Mouse (Mus musculus): ENCODE measurements around the gene Enc1. TPM values are rescaled to one million over a fixed set of nuclear protein-coding genes. Genes with fewer than 3 reads are reported as not detected.

The Enc1 gene
- 5.9 and 6.1 TPM in 2 replicates for total RNA-seq (2021)
- long read RNA-seq, partial matches to known transcripts: 0 of 1 reads
- long read RNA-seq, other reads (novel, unspliced or antisense): 1 of 1 reads

DNA sequence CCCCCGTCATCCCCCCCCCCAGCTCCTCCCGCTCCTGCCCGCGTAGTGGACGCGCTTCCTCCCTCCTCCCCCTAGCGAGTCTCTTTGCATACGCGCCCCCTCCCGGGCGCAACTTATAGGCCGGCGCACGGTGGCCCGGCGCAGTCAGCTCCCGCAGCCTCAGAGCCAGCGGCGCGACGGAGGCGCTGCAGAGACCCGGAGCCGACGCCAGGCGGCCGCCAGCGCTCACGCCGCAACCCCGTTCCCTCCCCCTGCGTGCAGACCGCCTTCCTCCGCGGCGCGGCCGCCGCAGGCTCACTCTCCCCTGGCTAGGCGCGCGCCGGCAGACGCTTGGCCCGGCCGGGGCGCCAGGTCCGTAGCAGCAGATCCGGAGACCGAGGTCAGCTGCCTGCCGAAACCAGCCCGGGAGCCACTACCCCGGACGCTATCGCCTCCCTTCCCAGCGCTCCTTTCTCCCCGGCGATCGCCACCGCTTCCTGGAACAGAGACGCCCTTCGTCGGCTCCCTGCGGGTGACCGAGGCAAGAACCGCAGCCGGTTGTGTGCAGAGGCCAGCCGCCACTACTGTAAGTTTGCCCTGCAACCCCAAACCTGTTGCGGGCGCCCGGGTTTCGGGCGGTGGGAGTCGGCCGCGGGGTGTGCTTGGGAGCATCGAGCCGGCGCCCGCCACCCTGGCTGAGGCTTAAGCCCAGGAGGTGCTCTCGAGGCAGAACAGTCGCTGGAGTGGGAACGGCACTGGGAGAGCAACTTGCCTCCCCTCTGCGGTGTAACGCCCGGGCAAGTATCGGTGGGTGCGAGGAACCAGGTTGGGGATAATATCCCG, at the start of gene Enc1:
Gene Enc1, plus strand, starts transcription at position 141 of the 822 bp plus-strand sequence.
- peak; percentile 89 for DNase-seq

DNA sequence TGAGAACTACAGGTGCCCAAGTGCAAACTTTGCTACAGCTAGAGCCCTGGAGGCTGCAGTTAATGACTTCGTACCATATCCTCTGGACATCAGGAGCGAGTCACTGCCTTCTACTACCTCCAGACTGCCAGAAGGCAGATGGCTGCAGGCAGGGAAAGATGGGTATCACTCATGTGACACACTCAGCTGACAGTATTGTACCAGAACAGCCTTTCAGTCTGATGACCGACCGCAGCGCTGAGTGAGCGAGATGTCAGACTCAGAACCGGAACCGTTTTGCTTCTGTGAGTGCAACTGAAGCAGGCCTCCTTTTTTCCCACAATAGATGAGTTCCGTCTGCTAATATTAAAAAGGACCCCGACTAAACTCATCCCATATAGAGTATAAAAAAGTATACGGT, 48.3 kb upstream of the Enc1 start:
- no peak for DNase-seq

DNA sequence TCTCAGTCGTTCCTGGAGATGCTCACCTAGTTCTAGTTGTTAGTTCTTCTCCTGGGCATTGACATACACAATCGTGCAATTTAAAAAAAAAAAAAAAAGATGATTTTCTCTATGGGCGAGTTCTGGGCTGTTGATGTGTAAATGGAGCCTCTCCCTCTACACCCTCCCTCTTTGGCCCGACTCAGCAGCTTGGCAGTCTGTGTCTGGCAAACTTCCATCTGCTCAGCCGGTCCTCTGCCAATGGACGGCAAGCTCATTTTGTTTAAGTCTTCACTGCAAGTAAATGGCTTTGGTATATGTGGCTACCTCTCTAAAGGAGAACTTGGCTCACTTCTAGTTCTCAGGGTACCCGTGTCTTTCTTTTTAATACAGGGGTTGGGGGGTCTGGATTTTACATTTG, 47.5 kb upstream of the Enc1 start:
- peak; percentile 64 for DNase-seq

DNA sequence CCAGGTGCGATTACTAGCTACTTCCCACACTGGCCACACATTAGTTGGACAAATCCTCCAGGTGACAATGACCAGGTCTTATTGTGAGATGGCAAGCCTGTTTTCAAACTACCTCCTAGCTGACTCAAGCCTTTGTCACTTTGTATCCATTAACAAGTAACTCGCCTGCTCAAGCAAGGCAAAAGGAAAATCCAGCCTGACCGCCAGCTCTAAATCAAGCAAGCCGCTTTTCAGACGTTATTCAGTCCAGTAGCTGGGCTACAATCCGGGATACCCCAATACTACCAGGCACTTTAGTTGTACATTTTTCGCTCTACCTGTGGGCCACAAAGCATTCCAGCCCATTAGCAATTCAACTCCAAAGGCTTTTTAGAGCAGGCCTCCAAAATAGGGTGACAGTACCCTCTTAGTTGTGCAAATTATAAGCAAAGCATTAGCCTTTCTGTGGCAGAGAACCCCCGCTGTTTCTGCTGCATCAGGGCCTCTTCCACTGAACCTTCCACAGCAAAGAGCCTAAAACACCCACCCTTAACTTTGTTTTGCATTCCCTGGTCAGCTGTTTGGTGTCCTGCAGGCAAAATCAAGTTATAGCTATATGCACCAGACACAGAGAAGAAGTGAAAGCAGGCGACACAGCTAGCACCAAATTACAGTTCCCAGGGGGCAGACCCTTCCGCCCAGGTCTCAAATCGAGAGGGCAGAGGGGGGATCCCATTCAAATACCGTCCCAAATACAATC, 44.5 kb upstream of the Enc1 start:
- no peak for DNase-seq

DNA sequence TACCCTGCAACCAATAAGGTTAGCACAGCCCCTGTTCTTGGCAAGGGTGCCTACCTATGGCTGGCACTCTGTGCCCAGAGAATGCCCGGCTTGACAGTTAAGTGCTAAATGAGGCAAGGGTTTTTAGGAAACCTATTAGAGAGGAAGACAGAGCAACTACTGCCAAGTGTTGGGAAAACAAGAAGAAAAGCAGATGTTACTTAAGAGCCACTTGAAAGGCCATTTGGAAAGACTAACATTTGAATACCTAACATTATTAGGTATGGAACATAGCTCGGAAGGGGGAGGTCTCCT, 44.0 kb upstream of the Enc1 start:
- DNase-seq: no peak

DNA sequence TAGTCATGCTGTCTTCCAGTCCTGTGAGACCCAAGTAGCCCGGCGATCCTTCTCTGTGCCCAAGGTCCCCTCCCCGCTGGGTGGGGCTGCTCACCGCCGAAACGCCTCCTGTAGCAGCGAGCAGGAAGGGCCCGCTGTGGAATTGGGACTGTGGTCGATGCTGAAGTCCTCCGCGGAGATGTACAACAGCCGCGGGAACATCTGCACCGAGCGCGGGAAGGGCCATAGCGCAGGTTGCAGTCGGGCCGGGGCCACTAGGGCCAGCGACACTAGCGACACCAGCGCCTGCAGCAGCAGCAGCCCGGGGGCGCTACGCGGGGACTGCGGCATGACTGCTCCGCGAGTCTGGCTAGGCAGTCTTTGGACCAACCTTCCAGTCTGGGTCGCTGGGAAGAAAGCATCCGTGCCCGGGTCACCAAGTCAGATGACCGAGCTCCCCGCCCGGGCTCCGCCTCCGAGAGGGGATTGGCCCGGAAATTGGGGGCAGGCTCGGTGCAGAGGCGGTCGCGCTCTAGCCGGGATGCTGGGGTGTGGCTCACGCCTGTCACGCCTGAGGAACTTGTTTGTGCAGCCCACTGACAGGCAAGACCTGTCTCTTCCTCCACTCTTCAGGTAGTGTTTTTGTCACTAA, 42.9 kb upstream of the Enc1 start, which contains the start of gene Hexb:
Gene Hexb, minus strand, starts transcription at position 426 of the 631 bp plus-strand sequence.
- DNase-seq: peak; percentile 94

DNA sequence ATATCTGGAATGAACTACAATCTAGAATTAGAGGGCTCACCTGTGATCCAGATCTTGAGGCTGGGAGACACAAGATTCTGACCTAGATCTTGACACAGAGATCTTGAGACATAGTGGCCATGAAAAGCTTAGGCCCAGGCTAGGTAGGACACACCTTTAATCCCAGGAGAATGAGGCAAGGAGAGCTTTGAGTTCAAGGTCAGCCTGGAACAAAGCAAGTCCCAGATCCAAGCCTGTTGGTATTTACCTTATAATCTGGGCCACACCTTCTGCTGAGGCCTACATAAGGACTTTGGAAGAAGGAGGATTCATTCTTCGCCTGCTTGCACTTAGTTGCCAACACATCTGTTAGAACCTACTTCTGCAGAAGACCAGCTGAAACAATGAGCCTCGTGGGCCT, 41.8 kb upstream of the Enc1 start:
- DNase-seq: no peak

DNA sequence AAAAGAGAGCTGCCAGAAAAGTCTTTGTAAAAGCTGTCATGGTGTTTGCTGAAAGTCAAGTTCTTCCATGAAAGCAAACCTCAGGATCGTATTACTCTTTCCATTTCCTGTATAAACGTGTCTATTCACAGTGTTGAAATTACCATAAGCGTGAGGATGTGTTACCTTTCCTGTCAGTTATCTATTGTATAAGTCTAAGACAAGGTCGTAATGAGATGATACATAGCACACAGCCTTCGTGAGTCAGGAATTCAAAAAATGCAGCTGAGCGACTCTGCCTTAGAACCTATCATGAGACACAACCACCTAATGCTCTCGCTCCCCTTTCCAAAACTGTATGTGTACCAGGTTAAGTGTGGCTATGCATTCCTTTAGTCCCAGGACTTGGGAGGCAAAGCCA, 39.8 kb upstream of the Enc1 start:
- DNase-seq: no peak

DNA sequence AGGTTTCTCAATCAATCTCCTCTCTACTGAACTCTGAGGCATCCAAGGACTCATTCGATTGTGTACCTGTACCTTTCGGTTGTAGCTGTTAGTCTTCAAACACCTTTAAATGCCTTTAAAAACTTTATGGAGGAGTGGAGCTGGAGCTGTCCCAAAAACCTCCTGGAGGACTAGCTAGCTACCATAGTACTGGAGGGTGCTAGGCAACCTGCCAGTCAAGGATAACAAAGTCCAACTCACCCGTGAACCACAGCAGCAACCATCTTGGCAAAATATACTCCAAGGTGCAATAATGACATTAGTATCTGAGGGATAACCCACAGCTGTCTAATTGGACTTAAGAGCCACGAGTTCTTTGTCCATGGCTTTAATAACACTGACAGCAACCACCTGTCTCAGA, 39.0 kb upstream of the Enc1 start:
- no peak for DNase-seq

DNA sequence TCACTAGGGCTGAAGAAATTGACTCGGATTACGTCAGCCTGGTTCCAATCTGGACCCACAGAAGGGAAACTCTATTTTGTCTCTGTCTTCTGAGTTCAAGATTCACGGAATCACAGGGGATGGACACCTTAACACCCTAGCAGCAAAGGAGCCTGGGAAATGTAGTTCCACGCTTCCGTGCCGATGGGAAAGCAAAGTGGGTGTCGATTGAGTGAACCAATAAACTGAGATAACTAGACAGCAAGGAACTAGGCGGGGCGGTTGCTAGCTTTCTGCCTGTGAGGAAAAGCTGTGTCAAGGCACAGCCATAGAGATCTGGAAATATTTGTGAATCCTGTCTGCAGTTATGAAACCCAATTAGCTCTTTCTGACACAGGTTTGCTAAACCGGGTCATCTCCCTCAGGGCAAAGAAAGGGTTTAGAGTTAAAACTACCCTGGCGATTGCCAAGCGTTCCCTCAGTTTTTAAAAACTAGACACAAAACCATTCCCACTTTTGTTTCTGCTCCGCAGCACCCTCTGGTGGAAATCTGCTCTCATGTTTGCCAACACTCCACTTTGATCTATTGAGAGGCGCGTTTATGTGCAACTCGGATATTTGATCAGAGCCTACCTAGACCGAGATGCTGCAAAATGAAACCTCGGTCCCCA, 35.7 kb upstream of the Enc1 start:
- DNase-seq: peak; percentile 70

DNA sequence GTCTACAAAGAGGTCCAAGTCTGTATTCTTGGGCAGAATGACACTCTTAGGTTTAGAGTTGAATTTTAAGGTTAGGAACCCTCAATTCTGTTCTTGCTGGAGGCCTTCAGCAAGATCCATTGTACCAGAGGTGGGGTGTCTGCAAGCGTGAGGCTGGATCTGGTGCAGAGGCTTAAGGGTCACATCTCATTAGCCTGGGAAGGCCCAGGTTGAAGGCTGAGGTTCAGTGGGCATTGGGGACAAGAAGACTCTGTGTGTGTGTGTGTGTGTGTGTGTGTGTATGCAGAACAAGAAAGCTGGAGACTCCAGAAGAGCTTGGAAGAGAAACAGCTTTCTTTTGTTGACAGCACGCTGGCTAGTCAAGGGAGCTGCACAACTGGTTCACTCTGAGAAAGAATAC, 34.9 kb upstream of the Enc1 start:
- no peak for DNase-seq

DNA sequence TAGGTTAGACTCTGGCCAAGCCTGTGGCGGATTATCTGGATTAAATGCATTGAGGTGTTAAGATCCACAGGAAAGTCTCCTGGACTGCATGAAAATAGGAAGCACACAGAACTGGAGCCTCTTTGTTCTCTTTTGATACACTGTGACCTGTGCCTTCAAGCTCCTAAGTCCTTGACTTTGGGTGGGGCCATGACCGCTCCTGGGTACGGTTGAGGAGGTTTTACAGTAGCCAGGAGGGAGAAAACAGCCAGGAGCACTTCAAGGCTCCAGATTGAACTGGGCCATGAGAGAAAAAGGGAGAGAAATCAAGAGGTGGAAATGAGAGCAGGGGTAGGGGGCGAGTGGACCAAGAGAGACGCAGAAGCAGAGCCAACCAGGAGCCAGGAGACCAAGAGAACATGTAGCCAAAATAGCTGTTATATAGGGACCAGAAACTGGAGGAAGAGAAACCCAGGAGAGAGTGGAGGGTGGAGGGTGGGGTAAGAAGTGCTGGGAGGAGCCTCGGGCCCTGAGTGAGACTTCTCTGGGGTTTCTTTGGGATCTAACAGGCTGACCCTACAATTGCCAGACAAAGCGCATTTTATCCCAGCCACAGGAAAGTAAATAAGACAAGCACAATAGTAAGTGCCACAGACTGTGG, 33.3 kb upstream of the Enc1 start:
- no peak for DNase-seq

DNA sequence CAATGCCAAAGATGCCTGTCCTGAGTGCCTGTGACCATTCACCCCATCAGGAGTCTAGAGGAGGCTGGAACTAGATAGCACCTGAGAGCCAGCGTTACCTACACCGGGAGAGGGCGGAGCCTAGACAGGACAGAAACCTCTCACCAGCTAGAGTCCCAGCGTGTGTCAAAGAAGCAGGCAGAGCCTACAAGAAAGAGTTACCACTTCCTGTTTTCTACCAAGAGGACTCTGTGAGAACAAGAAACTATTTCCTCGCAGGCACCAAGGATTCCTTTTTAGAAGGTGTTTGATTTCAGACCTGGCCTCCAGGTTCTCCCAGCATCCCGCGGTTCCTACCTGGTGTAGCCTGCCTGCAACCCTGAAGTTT, 32.8 kb upstream of the Enc1 start:
- DNase-seq: no peak

DNA sequence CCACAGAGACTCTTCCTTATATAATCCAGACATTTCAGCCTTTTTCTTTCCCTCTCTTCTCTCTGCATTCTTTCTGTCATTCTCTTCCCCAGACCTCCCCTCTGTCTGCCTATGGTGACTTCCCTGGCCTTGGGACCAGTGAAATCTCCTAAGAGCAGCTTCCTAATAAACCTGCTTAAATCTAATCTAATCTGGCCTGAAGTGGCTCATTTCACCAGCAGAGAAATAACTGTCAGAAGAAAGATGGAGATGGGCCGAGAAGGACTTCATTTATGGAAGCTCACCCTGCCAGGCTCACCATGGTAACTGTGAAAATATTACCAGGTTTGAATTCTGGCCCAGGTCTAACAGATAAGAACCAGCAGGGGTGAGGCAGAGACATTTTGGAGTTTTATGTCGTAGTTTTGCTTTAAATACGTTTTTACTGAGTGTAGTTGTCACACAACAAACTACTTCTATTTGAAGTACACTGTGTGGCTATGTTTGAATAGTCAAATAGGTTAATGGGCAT, 32.4 kb upstream of the Enc1 start:
- no peak for DNase-seq

DNA sequence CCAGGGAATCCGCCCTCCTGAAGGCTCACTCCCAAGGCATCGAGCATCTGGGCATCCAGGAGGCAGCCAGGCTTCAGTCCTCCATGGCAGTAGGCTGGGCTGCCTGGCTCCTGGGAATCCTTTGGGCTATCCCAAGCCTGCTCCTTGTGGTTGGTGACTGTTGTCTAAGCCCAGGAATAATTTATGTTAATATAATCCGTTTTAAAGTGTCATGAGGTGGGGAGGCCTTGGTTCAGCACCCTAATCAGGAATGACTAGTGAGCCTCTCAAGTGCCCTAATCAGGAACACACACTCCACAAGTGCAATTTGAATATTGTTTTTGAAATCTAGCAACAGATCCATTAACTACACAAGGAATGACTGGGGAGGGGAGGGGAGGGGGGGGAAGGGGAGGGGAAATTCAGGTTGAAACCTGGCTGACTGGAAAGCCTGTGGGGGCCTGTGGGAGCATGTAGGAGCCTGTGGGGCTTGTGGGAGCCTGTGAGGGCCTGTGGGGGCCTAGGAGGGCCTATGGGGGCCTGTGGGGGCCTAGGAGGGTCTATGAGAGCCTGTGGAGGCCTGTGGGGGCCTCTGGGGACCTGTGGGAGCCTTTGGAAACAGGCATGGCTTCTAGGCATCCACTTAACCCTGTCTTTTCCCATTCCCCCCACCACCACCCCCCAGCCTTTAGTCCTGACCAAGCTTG, 26.2 kb upstream of the Enc1 start:
- DNase-seq: no peak

DNA sequence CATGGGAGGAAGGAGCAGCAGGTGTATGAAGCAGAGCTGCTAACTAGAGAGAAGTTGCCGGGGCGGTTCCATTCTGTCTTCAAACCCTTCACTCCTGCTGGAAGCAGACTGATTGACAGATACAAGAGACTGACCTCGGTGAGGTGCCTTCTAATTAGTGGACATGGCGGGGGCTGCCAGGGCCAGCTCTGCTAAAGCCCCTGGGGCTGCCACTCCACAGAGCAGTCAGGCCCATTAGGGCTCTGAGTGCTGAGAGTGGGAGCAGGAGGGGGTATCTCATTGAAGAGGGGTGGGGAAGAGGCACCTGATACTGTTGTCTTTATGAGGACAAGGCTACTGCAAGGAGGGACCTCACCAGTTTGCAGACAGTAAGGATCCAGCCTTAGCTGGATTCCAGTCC, 25.3 kb upstream of the Enc1 start:
- DNase-seq: no peak

DNA sequence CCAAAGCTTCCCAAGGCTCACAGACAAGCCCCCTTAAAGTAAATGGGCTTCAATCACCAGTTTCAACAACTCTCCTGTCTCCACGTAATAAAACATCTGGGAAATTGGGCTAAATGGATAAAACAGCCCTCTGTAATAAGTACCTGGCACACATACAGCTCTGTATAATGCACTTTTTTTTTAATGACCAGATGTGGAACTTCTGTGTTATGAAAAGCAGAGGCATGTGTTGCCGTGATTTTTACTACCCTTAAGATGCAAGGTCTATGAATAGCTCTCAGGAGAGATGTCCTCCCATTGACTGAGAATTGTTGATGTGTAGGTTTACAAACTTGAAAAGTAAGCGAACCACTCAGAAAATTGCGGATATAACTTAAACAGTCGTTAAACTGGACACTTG, 24.7 kb upstream of the Enc1 start:
- no peak for DNase-seq

DNA sequence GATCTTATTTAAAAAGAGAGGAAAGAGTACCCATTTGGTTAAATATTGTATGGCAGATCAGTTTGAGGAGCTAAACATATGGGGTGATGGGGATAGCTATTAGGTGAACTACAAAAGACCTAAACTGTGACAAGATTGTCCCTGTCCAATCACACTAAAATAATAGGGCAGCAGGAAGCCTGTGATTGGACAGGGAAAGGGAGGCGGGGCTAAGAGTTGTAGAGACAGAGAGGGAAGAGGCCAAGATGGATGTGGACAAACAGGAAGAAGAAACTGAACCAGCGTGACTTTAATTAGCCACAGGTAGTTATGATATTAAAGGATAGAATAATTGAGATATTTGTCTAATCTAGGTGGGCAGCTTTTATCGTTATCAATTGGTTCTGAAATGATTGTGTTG, 20.9 kb upstream of the Enc1 start:
- DNase-seq: no peak

DNA sequence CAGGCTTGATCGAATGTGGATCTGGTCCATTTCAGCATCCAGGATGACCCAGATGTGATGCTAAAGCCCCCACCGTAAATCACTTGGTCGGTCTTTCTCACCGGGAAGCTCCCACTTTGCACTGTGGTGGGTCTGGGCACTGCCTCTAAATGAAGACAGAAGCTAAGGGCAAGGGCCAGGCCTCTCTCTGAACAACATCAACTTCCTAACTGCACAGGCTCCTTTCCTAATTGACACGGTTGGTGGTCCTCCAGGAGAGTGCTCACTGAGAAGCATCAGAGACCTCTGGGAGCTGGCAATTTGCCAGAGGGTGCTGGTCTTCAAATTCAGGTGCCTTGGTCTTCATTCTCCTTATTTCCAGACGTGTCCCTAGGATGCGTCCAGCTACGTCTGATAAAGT, 17.0 kb upstream of the Enc1 start:
- DNase-seq: no peak

DNA sequence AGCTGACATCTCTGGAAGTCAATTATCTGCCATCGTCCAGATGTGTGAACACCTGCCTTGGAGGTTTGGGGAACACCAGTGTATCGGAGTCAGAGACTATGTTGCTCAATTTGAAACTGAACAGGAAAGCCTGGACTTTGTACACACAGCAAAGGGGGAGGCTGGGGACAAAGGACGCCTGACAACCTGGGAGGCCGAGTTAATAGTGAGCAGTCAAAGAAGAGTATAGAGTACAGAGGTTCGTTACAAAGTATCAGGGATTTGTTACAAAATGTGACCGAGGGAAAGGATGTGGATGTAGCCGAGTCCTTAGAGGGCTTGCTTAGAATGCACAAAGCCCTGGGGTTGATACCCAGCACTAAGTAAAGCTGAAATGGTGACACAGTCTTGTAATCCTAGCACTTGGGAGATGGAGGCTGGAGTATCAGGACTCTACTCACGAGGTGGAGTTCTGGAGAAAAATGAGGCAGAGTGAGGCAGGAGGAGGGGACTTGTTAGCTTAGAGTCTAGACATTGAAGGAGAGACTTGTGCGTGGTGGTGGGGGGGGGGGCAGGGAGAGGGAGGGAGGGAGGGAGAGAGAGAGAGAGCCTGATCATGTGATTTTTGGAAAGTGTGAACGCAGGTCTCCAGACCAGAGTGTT, 16.4 kb upstream of the Enc1 start:
- DNase-seq: no peak

DNA sequence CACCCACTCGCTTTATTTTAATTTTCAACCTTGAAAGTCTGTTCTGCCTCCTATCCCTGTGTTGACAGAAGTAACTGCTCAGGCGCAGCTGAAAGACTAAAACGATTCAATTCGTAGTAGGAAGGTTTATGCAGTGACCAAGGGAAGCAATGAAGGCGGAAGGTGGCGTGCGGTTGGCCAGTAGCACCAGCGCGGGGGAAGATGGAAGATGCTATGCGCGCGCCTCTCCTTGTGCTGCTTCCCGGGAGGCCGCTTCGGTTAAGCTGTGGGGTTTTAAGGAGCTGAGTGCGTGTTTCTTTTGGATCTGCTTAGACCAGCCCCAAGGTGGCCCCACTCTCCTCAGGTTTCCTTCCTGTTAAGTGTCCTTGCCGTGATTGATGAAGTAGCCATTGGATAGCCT, 15.8 kb upstream of the Enc1 start:
- DNase-seq: no peak
